Mouse (Mus musculus): ENCODE data around the gene Erf. TPM values are rescaled to one million over a fixed set of nuclear protein-coding genes. Genes with fewer than 3 reads are reported as not detected.

Gene Erf
- total and polyA plus RNA-seq, 2 experiments from 2014 or later, result 3.7 to 11.8 TPM

- no peaks in the 10 kb centered on the region for H3K9me3 ChIP-seq (ENCODE audit: low read length)
- no peak for TF ChIP-seq CTCF (IDR thresholded peaks at IDR 0.05; ENCODE audit: low read depth)
- H3K4me1 ChIP-seq (ENCODE audit: insufficient read depth), result peaks cover 40% of the 10 kb centered on the region
- peaks cover 16% of the 10 kb centered on the region for H3K36me3 ChIP-seq (ENCODE audit: insufficient read depth)
- H3K9ac ChIP-seq, result peak overlapping the region; percentile 39; the same call in 1 of the 2 replicates
- WGBS, result 12% methylated on average over 12 of the region's 12 CpGs
- ATAC-seq (no peak), DNase-seq (no peak)
- peak overlapping the region; percentile 99 for H3K27ac ChIP-seq (ENCODE audit: low read depth, low read length)
- peak overlapping the region; percentile 94 for H3K4me2 ChIP-seq (ENCODE audit: low read depth)
- H3K4me3 ChIP-seq (ENCODE audit: low read depth, low read length), result peak overlapping the region; percentile 77
- H3K27me3 ChIP-seq (ENCODE audit: insufficient read depth, low read length), result no peaks in the 10 kb centered on the region
Measured at GRCm38 (mm10) chr7:25281166-25281733, 30.7 kb upstream of the Erf start.

GRCm38 (mm10) chr7:25279861-25280791 lies 29.6 kb upstream of the Erf start:
- WGBS, result 5% methylated on average over 6 of the region's 6 CpGs
- Histone ChIP-seq H3K9ac (peak overlapping the region; percentile 86), H3K9me3 (ENCODE audit: low read length) (no peaks in the 10 kb centered on the region), H3K27me3 (ENCODE audit: insufficient read depth, low read length) (no peaks in the 10 kb centered on the region), H3K4me1 (ENCODE audit: insufficient read depth) (peaks cover 40% of the 10 kb centered on the region), H3K36me3 (ENCODE audit: insufficient read depth) (peaks cover 5% of the 10 kb centered on the region; the same call in 1 of the 2 replicates), H3K4me2 (ENCODE audit: low read depth) (peak overlapping the region; percentile 94), H3K27ac (ENCODE audit: low read depth, low read length) (peak overlapping the region; percentile 99), H3K4me3 (ENCODE audit: low read depth, low read length) (peak overlapping the region; percentile 56)
- TF ChIP-seq CTCF (IDR thresholded peaks at IDR 0.05; ENCODE audit: low read depth), result no peak
- DNase-seq (peak; percentile 50), ATAC-seq (no peak)

GRCm38 (mm10) chr7:25279076-25279860 lies 28.7 kb upstream of the Erf start:
- Histone ChIP-seq H3K27me3 (ENCODE audit: insufficient read depth, low read length) (no peaks in the 10 kb centered on the region), H3K36me3 (ENCODE audit: insufficient read depth) (no peaks in the 10 kb centered on the region), H3K4me1 (ENCODE audit: insufficient read depth) (peaks cover 34% of the 10 kb centered on the region), H3K27ac (ENCODE audit: low read depth, low read length) (peak overlapping the region; percentile 99), H3K9me3 (ENCODE audit: low read length) (no peaks in the 10 kb centered on the region), H3K4me3 (ENCODE audit: low read depth, low read length) (peak overlapping the region; percentile 56), H3K9ac (peak overlapping the region; percentile 86), H3K4me2 (ENCODE audit: low read depth) (peak overlapping the region; percentile 94)
- WGBS, result 1% methylated on average over 49 of the region's 49 CpGs
- ATAC-seq (peak; percentile 69), DNase-seq (peak; percentile 92)
- TF ChIP-seq CTCF (IDR thresholded peaks at IDR 0.05; ENCODE audit: low read depth), result peak; percentile 52

GRCm38 (mm10) chr7:25278341-25279075 lies 27.9 kb upstream of the Erf start:
- peak; percentile 70 for TF ChIP-seq CTCF (IDR thresholded peaks at IDR 0.05; ENCODE audit: low read depth)
- under 1% methylated on average over 55 of the region's 60 CpGs for WGBS
- Histone ChIP-seq H3K4me3 (ENCODE audit: low read depth, low read length) (peak overlapping the region; percentile 56), H3K9ac (peak overlapping the region; percentile 86), H3K4me2 (ENCODE audit: low read depth) (peak overlapping the region; percentile 94), H3K27me3 (ENCODE audit: insufficient read depth, low read length) (no peaks in the 10 kb centered on the region), H3K36me3 (ENCODE audit: insufficient read depth) (0 out of 2 replicates have a peak, but pooled peaks cover 5% of the 10 kb centered on the region), H3K27ac (ENCODE audit: low read depth, low read length) (peak overlapping the region; percentile 99), H3K4me1 (ENCODE audit: insufficient read depth) (peaks cover 27% of the 10 kb centered on the region), H3K9me3 (ENCODE audit: low read length) (no peaks in the 10 kb centered on the region)
- DNase-seq, result peak; percentile 96
- ATAC-seq, result peak; percentile 83

GRCm38 (mm10) chr7:25277998-25278340 lies 27.4 kb upstream of the Erf start:
- DNase-seq, result no peak
- Histone ChIP-seq H3K36me3 (ENCODE audit: insufficient read depth) (peaks cover 10% of the 10 kb centered on the region; the same call in 1 of the 2 replicates), H3K9me3 (ENCODE audit: low read length) (no peaks in the 10 kb centered on the region), H3K4me1 (ENCODE audit: insufficient read depth) (peaks cover 25% of the 10 kb centered on the region), H3K4me2 (ENCODE audit: low read depth) (peak overlapping the region; percentile 94), H3K4me3 (ENCODE audit: low read depth, low read length) (peak overlapping the region; percentile 56), H3K27ac (ENCODE audit: low read depth, low read length) (peak overlapping the region; percentile 99), H3K27me3 (ENCODE audit: insufficient read depth, low read length) (no peaks in the 10 kb centered on the region), H3K9ac (0 out of 2 replicates have a peak overlapping the region, but pooled peaks have one; percentile 3)
- TF ChIP-seq CTCF (IDR thresholded peaks at IDR 0.05; ENCODE audit: low read depth), result no peak
- no peak for ATAC-seq
- WGBS, result 7% methylated on average over 4 of the region's 4 CpGs

- ATAC-seq, result no peak
- DNase-seq, result no peak
- H3K9me3 ChIP-seq (ENCODE audit: low read length), result no peaks in the 10 kb centered on the region
Measured at GRCm38 (mm10) chr7:25277405-25277804, 26.8 kb upstream of the Erf start.

More at GRCm38 (mm10) chr7:25277405-25277804, 26.8 kb upstream of the Erf start:
- Histone ChIP-seq H3K27ac (ENCODE audit: low read depth, low read length) (peak overlapping the region; percentile 99; the same call in 1 of the 2 replicates), H3K4me2 (ENCODE audit: low read depth) (peak overlapping the region; percentile 94), H3K4me3 (ENCODE audit: low read depth, low read length) (no peak overlapping the region; the same call in 1 of the 2 replicates), H3K4me1 (ENCODE audit: insufficient read depth) (peaks cover 25% of the 10 kb centered on the region), H3K36me3 (ENCODE audit: insufficient read depth) (peaks cover 16% of the 10 kb centered on the region), H3K27me3 (ENCODE audit: insufficient read depth, low read length) (no peaks in the 10 kb centered on the region), H3K9ac (0 out of 2 replicates have a peak overlapping the region, but pooled peaks have one; percentile 3)
- no peak for TF ChIP-seq CTCF (IDR thresholded peaks at IDR 0.05; ENCODE audit: low read depth)
- 86% methylated on average over 4 of the region's 4 CpGs for WGBS
